Mouse (Mus musculus) left cerebral cortex, postnatal 4 days (tissue): Measurements from ENCODE around the gene Stac. TPM values are rescaled to one million over a fixed set of nuclear protein-coding genes. Genes with fewer than 3 reads are reported as not detected.

Source experiments
- DNase-seq: peaks from one replicate; pipeline ENCODE4 v3.0.0-alpha.2; 2022
- intact Hi-C: fragments of 180-260 bp; cut with DNase I; formaldehyde crosslinking; loops from one replicate; pipeline ENCODE4 v1.15.1; 2025
- total RNA-seq, 2 experiments: library from RNA; stranded (reverse); gene quantifications; 2 replicates each; pipeline ENCODE4 v1.2.3; 2021

Gene Stac
- total RNA-seq: 10 to 100 TPM in 1 of 2 experiments, 1 to 10 TPM in 1; 9.3 to 10.3 TPM

DNA sequence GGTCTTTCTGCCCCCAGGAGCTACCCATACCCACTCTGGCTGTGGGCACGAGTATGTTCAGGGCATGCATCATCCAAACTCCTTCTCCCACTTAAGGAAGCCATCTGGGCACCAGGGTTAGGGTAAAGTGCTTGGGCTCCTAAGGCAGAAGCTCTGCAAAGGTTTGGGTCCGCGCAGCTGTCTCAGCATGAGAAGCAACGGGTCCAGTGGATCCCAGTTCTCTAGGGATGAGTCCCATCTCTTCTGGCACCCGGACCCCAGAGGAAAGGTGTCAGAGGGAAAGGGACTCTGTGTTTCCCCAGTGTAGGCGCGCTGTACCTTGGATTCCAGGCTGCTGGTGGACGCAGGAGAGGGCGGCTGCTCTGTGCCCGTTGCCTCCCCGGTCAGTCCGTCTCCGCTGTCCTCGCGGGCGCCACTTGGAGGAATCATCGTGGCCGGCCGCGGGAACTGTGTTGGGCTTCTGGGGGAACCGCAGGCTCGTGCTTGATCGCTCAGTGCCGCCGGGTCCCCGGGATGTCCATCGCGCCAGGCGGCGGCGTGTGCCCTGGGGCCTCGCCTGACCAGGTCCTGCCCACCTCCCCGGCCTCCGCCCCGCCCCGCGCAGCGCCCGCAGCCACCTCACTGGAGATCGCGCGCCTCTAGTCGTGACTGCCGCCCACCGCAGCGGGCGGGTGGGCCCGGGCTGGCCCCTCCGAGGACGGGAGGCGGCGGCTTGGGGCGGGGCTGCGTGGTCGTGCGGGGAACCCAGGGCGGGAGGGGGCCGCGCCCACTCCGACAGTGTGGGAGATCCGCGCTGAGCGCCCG, at the start of gene Stac:
Gene Stac (minus strand): TSS at position 669 of the 804 bp plus-strand sequence.
- intact Hi-C loops: no loop called here
- DNase-seq: peak; percentile 15

DNA sequence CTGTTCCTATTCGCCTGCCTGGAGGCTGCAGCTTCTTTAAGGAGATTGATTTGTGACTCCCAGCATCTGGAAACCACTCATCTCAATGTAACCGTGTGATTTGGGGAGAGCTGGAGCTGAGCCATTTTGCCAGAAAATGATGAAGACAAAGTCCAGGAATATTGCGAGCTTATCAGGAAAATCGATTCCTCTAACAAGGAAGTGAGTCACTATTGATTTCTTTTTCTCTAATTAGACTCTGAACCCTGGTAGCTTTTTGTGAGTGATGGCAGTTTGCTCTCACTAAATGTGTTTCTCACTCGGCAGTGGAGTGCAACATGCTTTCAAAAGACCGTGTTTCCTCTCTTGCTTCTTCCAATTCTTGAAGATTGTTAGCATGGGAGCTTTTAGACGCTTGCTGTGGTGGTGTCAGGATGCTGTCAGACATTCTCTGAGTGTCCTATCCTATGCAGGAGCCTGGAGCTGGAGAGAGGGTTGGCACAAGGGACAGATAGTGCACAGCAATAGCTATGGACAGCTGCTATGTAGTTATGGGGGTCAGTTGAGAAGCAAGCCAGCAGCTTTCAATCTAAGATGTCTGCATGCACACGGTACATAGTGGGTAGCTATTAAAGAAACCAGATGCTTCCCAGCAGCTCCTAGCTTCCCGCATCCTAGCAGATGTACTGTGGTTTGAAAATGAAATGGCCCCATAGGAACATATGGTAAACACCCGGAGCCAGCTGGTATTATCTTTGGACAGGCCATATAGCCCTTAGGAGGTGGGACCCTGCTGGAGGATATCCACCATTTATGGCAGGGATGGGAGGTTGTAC, 49.5 kb upstream of the Stac start:
- peak; percentile 48 for DNase-seq
- intact Hi-C loops: no loop called here

DNA sequence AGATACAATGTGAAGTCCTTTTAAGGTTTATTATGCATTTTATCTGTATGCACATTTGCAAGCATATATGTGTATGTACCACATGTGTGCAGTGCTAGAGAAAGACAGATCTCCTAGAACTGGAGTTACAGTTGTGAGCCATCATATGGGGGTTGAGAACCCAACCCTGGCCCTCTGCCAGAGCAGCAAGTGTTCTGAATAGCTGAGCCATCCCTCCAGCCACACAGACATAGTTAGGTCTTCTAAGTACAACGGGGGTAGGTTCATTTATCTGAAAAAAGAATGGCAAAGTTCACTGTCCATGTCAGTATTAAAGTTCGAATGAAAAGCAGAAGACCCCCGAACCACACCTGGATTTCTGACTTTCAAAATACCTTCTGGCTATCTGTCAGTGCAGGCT, 48.9 kb upstream of the Stac start:
- intact Hi-C loops: no loop called here
- peak; percentile 29 for DNase-seq

DNA sequence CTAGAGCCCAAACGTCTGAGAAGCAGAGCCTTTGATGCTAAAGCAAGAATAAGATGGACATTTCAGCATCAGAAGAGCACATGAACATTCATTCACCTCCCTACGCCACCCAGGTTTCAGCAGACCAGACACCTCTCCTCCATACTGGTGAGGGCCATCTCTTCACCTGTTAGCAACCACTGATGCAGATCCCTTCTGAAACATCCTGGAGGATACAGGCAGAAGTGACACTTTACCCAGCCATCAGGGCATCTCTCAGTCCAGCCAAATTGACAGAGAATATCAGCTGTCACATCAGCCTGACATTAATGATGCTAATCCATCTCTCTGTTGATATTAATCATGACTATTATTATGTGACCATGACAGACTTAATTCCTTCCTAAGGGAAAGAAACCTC, 47.6 kb upstream of the Stac start:
- intact Hi-C loops: no loop called here
- no peak for DNase-seq

DNA sequence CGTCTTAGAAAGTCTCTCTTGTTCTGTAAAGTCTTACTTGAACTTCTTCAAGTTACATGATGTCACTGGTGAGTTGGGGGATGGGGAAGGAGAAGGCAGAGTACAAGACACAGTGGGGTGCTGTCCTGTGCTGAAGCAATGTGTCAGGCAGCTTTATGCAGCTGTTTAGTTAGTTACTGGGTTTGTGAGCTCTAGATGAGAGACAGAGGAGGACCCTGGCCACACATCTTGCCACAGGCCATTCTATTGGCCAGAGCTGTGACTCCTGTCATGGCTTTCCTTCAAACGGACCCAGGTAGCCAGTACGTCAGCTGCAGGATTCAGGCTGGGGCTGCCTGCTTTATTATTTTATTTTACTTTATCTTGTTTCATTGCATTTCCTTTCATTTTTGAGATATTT, 45.8 kb upstream of the Stac start:
- intact Hi-C loops: no loop called here
- DNase-seq: no peak

- intact Hi-C loops: no loop called here
These were observed 42.0 kb upstream of the Stac start for GRCm38 (mm10) chr9:111731939-111732670.

DNA sequence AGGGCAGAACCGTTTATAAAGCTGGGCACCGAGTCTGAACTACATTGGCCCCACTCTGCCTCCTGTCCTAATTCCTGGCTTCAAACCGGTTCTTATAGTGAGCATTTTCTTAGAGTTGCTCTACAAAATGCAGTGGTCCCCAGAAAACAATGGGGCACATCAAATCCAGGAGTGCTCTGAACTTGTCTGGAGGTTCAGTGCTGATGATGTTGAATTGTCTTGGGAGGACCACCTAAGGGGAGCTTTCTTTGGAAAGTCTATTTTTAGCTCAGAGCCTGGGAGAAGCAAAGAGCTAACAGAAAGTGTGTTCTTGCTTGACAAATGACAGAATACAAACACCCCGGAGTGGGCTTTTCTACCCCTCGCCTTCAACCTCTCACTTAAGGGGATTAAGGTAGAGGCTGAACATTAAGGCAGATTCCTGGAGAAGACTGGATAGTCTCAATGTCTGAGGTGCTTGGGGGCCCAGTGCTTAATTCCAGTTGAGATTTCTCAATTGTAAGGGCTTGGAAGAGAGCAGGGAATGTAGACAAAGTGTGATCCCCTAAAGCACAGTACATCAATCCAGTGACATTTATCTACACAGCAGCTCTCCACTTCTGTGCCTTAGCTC, 34.9 kb upstream of the Stac start:
- no peak for DNase-seq
- intact Hi-C loops: no loop called here

More at GRCm38 (mm10) chr9:111731939-111732670, 42.0 kb upstream of the Stac start:
- no peak for DNase-seq

- intact Hi-C loops: no loop called here
- no peak for DNase-seq
These were observed 24.3 kb upstream of the Stac start for GRCm38 (mm10) chr9:111714457-111714856.

DNA sequence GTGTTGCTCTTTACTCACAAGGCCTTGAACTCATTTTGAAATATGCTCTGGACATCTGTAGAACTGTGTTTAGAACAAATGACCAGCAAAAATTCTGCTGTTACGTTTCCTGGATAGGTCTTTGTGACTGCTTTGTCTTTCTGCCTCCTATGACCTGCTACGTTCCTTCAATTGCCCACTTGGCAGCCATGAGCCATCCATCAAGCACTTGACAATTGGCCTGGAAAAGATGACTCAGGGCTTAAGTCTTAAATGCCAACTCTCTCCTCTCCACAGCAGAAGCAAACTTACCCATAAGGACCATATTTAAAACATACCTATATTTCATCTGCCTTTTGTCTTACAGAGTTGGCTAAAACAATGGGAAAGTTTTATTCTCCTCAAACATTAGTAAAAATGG, 10.0 kb upstream of the Stac start:
- DNase-seq: no peak
- intact Hi-C loops: no loop called here

- intact Hi-C loops: no loop called here
These were observed 322 bp upstream of the Stac start for GRCm38 (mm10) chr9:111690484-111690855.

DNA sequence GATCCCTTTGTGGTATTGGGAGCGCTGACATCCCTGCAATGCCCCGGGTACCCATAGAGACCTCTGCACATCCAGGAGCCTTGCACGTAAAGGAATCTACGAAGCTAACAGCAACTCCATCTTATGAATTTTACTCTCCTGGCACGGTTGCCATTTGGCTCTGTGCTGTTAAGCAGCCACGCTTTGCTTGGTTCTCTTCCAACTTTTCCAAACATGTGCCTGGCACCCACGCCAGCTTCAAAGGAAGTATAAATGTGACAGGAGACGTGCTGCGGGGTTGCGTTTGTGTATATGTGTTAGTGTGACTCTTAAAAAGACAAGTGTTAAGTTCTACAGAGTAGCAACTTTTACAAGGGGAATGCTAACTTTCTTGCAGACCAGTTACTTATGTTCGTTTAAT, 1.0 kb downstream of the Stac start:
- DNase-seq: peak; percentile 21
- intact Hi-C loops: no loop called here

More at GRCm38 (mm10) chr9:111690484-111690855, 322 bp upstream of the Stac start:
- no peak for DNase-seq

GRCm38 (mm10) chr9:111684170-111684569, 6.0 kb downstream of the Stac start:
- intact Hi-C loops: no loop called here

DNA sequence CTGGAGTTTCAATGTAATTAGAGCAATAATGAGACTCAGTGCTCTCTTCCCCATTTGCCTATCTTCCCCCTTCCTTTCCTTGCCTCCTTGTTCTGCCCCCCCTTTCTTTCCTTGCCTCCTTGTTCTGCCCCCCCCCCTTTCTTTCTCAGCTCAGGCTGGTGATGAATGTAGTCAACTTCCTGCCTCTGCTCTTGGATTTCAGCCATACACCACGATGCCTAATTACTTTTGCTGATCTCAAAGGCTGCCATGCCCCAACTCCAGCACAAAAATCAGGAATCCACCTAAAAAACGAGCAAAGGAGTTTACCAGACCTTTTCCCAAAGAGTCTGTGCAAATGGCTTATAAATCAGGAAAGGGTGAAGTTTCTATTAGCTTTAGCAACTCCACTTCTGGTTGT, 10.6 kb downstream of the Stac start:
- intact Hi-C loops: no loop called here
- no peak for DNase-seq

More at GRCm38 (mm10) chr9:111684170-111684569, 6.0 kb downstream of the Stac start:
- DNase-seq: no peak

GRCm38 (mm10) chr9:111669816-111670215, 20.3 kb downstream of the Stac start:
- intact Hi-C loops: no loop called here
- peak; percentile 40 for DNase-seq

- no peak for DNase-seq
- intact Hi-C loops: no loop called here
These were observed 35.1 kb downstream of the Stac start for GRCm38 (mm10) chr9:111655066-111655465.

DNA sequence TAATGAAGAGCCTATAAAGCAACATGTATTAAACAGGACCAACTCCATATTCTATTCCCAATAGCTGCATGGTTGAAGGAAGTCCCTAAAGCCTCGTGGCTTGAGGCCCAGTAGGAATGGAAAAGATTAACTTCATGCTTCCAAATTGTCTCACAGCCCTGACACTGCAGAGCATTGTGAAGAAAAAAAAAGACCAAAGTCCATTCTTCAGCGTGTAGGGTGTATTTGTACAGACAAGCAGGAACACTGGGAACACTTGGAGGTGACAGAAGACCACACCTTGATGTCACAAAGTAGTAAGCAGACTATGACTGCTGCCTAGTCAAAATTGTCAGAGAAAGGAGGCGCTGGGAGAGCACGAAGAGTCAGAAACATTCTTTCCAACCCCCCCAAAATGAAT, 45.9 kb downstream of the Stac start:
- DNase-seq: no peak
- intact Hi-C loops: no loop called here

DNA sequence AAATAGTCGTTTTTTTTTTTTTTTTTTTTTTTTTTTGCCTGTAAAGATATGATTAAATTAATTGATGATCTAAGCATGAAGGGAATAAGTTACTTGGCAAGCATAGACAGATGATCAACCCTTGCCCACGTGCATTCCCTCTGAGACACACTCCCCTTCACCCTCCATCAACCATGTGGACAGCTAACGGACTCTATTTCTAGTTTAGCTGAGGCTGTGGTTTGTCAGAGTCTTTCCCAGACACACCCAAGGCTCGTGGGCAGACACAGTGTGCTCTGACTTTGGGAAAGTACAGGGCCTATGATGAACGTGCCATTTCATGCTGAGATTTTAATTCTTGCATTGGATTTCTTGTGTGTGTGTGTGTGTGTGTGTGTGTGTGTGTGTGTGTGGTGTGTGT, 46.8 kb downstream of the Stac start:
- intact Hi-C loops: no loop called here
- no peak for DNase-seq

- DNase-seq: peak; percentile 69
- intact Hi-C loops: no loop called here
These were observed 52.5 kb downstream of the Stac start for GRCm38 (mm10) chr9:111637641-111638040.

- intact Hi-C loops: no loop called here
- no peak for DNase-seq
These were observed 57.3 kb downstream of the Stac start for GRCm38 (mm10) chr9:111632833-111633232.

GRCm38 (mm10) chr9:111621191-111621590, 69.0 kb downstream of the Stac start:
- no peak for DNase-seq
- intact Hi-C loops: no loop called here

- intact Hi-C loops: no loop called here
- no peak for DNase-seq
These were observed 78.8 kb downstream of the Stac start for GRCm38 (mm10) chr9:111611341-111611740.
